ENCODE assay signal across 8 mouse cellular contexts in genomic region chr11:58010226-58010781, GRCm38 (mm10). TPM values are rescaled to one million over a fixed set of nuclear protein-coding genes. Genes with fewer than 3 reads are reported as not detected.
DNase-seq lines count a peak whose midpoint lies in the region; ATAC-seq and TF ChIP-seq lines count a peak whose summit lies in the region.

No protein-coding gene starts in this region.

- H3K27ac ChIP-seq in layer of hippocampus, adult 2 months: peak overlapping the region; percentile 90
- H3K27ac ChIP-seq in liver, embryonic 16.5 days (ENCODE audit: low read length): peak overlapping the region; percentile 93
- no peak overlapping the region for H3K27ac ChIP-seq in neural tube, embryonic 12.5 days

- no peak for ATAC-seq in liver, embryonic 16.5 days (ENCODE audit: low read depth)
- no peak for ATAC-seq in neural tube, embryonic 12.5 days (ENCODE audit: low FRiP score, low read depth)

- H3K36me3 ChIP-seq in liver, embryonic 16.5 days (ENCODE audit: control insufficient read depth, insufficient read depth): no peaks in the 10 kb centered on the region
- no peaks in the 10 kb centered on the region for H3K36me3 ChIP-seq in neural tube, embryonic 12.5 days

- peak overlapping the region; percentile 85 for H3K4me3 ChIP-seq in layer of hippocampus, adult 2 months
- H3K4me3 ChIP-seq in liver, embryonic 16.5 days (ENCODE audit: low read depth, low read length): peak overlapping the region; percentile 95
- peak overlapping the region; percentile 97 for H3K4me3 ChIP-seq in neural tube, embryonic 12.5 days

- H3K9me3 ChIP-seq in liver, embryonic 16.5 days (replicated peaks; ENCODE audit: control insufficient read depth, low read length): no peaks in the 10 kb centered on the region
- H3K9me3 ChIP-seq in neural tube, embryonic 12.5 days: no peaks in the 10 kb centered on the region

- H3K4me2 ChIP-seq in liver, embryonic 16.5 days (ENCODE audit: low read depth, low read length): peak overlapping the region; percentile 96
- peak overlapping the region; percentile 91 for H3K4me2 ChIP-seq in neural tube, embryonic 12.5 days (replicated peaks)

- H3K9ac ChIP-seq in liver, embryonic 16.5 days (ENCODE audit: low read depth, low read length): peak overlapping the region; percentile 96
- H3K9ac ChIP-seq in neural tube, embryonic 12.5 days: peak overlapping the region; percentile 98

- no peak for DNase-seq in layer of hippocampus, adult 2 months (ENCODE audit: low spot score in 2 of 2)
- no peak for DNase-seq in layer of hippocampus, adult 9-10 months (ENCODE audit: low spot score)
- peak; percentile 39 for DNase-seq in embryo, embryonic 11 days
- DNase-seq in heart, postnatal 10 days: peak; percentile 32 to 44
- DNase-seq in right cerebral cortex, postnatal 25 days: no peak
- no peak for DNase-seq in ovary, postnatal 14 days (ENCODE audit: low spot score)

- WGBS in liver, embryonic 16.5 days (ENCODE audit: insufficient replicate concordance): under 1% methylated on average over 16 of the region's 16 CpGs
- WGBS in neural tube, embryonic 12.5 days: 1% methylated on average over 16 of the region's 16 CpGs

- H3K4me1 ChIP-seq in liver, embryonic 16.5 days (ENCODE audit: control insufficient read depth, low read depth, low read length): peaks cover 50% of the 10 kb centered on the region
- peaks cover 22% of the 10 kb centered on the region for H3K4me1 ChIP-seq in neural tube, embryonic 12.5 days

- intact Hi-C loops in heart, postnatal 10 days (cut with DNase I): loop anchor here (2.0 kb wide), 2 partner anchors 48 to 94 kb away; partner anchors contain the start of gene Cnot8

- no peak for TF ChIP-seq CTCF in layer of hippocampus, adult 2 months (conservative IDR thresholded peaks at IDR 0.05)

- H3K27me3 ChIP-seq in liver, embryonic 16.5 days (ENCODE audit: control insufficient read depth, insufficient read depth, low read depth, low read length): no peaks in the 10 kb centered on the region
- H3K27me3 ChIP-seq in neural tube, embryonic 12.5 days (replicated peaks): no peaks in the 10 kb centered on the region

RNA-seq across cellular contexts. Expression of gene Larp1, which starts 1.4 kb away (rescaled TPM):
- total RNA-seq in layer of hippocampus, adult 2 months (2021): 10 to 100 TPM; 91.1 to 92.8 TPM
- total RNA-seq in heart, postnatal 10 days (2021): 10 to 100 TPM; 57.8 to 61.3 TPM
- polyA plus RNA-seq in liver, embryonic 16.5 days (2015; fragmentation: Nextera tagmentation; extraction: Ambion mirVana): 14.2 and 14.9 TPM in 2 replicates
- 19.9 and 21.3 TPM in 2 replicates for polyA plus RNA-seq in neural tube, embryonic 12.5 days (2016; fragmentation: Nextera tagmentation; extraction: Ambion mirVana)

Comparison
In these comparisons a context has a peak if more than half of its experiments do, and no peak if none do; other contexts are left out.
1. DNase-seq: peak in embryo, embryonic 11 days (single experiment) and heart, postnatal 10 days (2 of 2); none in layer of hippocampus, adult 2 months (0 of 2), layer of hippocampus, adult 9-10 months (single experiment), right cerebral cortex, postnatal 25 days (single experiment) and ovary, postnatal 14 days (single experiment).
2. Peak in every context shown above with its lines, with median percentiles within 50 percentile points of each other: H3K4me3 ChIP-seq.